Mouse (Mus musculus): ENCODE measurements around the gene Itprid1. TPM values are rescaled to one million over a fixed set of nuclear protein-coding genes. Genes with fewer than 3 reads are reported as not detected.

Itprid1 gene
- not detected in 2 replicates for polyA plus RNA-seq (2012; ENCODE audit: insufficient read depth, insufficient read length, low replicate concordance, missing spikeins)

DNA sequence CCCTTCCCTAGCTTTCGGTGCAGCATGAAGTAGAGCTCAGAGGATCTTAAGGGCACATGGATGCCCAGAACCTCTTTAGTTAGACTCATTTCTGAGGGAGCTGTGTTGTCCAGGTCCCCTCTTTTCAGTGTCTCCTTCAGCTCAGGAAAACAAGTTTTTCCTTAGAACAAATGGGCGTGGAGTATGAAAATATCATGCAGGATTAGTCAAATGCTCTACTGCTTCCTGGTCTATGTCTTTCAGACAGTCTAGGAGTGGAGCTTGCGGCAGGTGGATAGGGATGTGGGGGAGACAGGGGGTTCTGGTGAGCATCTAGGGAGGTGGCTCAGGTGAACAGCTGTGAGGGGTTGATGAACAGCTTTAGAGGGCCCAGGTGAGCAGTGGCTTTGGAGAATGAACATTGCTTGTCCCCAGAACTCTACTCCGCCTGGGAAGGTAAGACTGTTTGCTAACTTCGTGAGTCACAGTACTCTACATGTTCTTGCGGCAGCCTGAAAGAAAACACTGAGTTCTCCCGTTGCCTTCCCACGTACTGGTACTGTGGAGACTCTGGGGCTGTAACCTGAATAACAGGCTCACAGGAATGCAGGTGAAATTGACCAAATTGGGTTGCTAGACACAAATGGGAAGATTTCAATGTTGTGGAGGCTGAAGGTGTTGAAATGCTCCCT, at the start of gene Itprid1:
Itprid1 (plus strand) TSS at position 246 of the 671 bp plus-strand sequence.
- Histone ChIP-seq H3K4me3 (ENCODE audit: insufficient read depth, low read depth, low read length) (no peak within 1 kb of the TSS), H3K27ac (ENCODE audit: insufficient read depth, low read depth, low read length) (no peak within 1 kb of the TSS), H3K4me1 (ENCODE audit: control insufficient read depth, insufficient read depth, low read length) (no peaks in the 10 kb centered on the region)
- TF ChIP-seq CTCF (IDR thresholded peaks at IDR 0.05; ENCODE audit: insufficient read depth, low read depth, low read length): no peak
- TF ChIP-seq POLR2A (IDR thresholded peaks at IDR 0.05; ENCODE audit: insufficient read depth, low read depth, low read length): no peak
- WGBS: 89% methylated on average over 8 of the region's 8 CpGs

DNA sequence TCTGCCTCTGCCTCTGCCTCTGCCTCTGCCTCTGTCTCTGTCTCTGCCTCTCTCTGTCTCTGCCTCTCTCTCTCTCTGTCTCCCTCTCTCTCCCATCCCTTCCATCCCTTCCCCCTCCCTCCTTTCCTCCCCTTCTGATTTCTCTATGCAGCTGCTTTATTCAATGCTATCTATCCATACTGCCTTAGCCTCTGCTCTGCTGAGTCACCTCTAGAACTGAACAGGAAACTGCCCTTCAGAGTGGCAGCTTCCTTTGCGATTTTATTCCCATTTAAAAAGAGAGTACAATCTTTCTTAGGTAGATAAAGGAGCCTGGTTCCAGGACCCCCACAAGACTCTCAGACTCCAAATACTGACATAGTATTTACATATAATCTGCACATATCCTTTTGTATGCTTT, 47.1 kb upstream of the Itprid1 start:
- TF ChIP-seq POLR2A (IDR thresholded peaks at IDR 0.05; ENCODE audit: insufficient read depth, low read depth, low read length): no peak
- no peak for TF ChIP-seq CTCF (IDR thresholded peaks at IDR 0.05; ENCODE audit: insufficient read depth, low read depth, low read length)
- 76% methylated on average over 1 of the region's 1 CpGs for WGBS
- Histone ChIP-seq H3K27ac (ENCODE audit: insufficient read depth, low read depth, low read length) (no peak overlapping the region), H3K4me1 (ENCODE audit: control insufficient read depth, insufficient read depth, low read length) (peaks cover 6% of the 10 kb centered on the region), H3K4me3 (ENCODE audit: insufficient read depth, low read depth, low read length) (no peak overlapping the region)

DNA sequence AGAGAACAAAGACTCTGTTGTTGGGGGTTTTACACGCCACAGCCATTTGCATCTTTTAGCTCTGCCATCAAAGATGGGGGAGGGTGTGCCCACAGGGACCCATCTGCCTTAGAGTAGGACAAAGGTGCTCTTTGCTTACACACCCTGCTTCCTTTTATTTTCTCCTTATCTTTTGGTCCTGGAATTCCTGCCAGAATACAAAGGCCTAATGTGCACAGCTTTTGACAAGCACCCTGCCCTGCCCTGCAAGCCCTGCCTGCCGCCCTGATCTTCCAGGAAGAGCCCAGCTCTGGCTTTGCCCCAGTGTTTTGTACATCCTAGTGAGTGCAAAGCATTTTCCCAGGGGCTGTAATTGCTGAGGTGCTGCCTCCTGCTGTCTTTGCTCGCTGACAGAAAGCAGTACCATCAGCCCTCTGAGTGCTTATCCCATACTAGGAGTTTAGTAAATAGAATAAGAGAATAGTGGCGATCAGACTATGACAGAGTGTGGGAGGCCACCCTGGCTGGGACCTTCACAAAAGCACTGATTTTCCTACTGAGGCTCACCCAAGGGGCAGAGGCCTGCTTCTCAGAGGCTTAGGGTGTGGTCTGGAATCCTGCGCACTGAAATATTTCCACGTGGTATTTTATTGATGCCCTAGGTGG, 44.7 kb upstream of the Itprid1 start:
- TF ChIP-seq CTCF (IDR thresholded peaks at IDR 0.05; ENCODE audit: insufficient read depth, low read depth, low read length) (no peak), POLR2A (IDR thresholded peaks at IDR 0.05; ENCODE audit: insufficient read depth, low read depth, low read length) (no peak)
- 23% methylated on average over 6 of the region's 6 CpGs for WGBS
- H3K4me1 ChIP-seq (ENCODE audit: control insufficient read depth, insufficient read depth, low read length): peaks cover 6% of the 10 kb centered on the region
- H3K27ac ChIP-seq (ENCODE audit: insufficient read depth, low read depth, low read length): 0 out of 2 replicates have a peak overlapping the region, but pooled peaks have one; percentile 17
- H3K4me3 ChIP-seq (ENCODE audit: insufficient read depth, low read depth, low read length): no peak overlapping the region

DNA sequence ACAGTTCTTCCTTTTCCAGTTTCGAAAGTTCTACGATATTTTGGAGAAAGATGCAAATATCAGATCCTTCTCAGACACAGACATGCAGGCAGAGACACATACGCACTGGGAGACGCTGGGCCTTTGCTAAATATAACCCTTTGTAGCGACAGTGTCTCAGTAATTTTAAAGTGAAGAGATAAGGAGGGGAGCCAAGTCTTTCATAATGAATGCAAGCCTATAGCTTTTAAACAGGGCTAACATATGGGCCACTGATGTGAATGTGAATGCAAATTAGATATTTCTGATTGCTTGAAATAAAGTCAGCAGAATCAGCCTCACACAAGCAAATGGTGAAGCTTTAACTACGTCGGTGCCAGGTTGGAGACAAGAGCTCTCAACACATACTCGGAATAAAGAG, 44.2 kb upstream of the Itprid1 start:
- Histone ChIP-seq H3K27ac (ENCODE audit: insufficient read depth, low read depth, low read length) (0 out of 2 replicates have a peak overlapping the region, but pooled peaks have one; percentile 17), H3K4me3 (ENCODE audit: insufficient read depth, low read depth, low read length) (no peak overlapping the region), H3K4me1 (ENCODE audit: control insufficient read depth, insufficient read depth, low read length) (peaks cover 6% of the 10 kb centered on the region)
- TF ChIP-seq POLR2A (IDR thresholded peaks at IDR 0.05; ENCODE audit: insufficient read depth, low read depth, low read length) (no peak), CTCF (IDR thresholded peaks at IDR 0.05; ENCODE audit: insufficient read depth, low read depth, low read length) (no peak)
- 34% methylated on average over 8 of the region's 8 CpGs for WGBS

DNA sequence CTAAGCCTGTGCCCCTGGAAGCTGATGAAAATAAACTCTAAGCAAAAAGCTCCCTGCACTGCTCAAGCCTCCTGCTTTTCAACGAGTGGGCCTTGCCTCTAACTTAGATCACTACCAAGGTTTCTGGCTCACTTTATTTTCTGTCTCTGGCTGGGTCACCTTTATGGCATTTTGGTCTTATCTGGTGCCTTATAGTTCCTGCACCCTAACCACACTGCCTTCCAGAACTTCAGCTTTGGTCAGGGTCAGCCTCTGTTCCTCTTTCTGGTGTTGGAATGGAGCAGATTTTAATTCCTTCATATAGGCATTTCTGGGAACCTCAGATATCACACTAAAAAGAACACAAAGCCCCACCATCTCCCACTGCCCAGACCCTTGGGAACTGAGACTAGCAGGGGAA, 34.0 kb upstream of the Itprid1 start:
- TF ChIP-seq CTCF (IDR thresholded peaks at IDR 0.05; ENCODE audit: insufficient read depth, low read depth, low read length): no peak
- TF ChIP-seq POLR2A (IDR thresholded peaks at IDR 0.05; ENCODE audit: insufficient read depth, low read depth, low read length): no peak
- no peak overlapping the region for H3K27ac ChIP-seq (ENCODE audit: insufficient read depth, low read depth, low read length)
- 48% methylated on average over 1 of the region's 1 CpGs for WGBS
- H3K4me1 ChIP-seq (ENCODE audit: control insufficient read depth, insufficient read depth, low read length): no peaks in the 10 kb centered on the region; the same call in 1 of the 2 replicates
- H3K4me3 ChIP-seq (ENCODE audit: insufficient read depth, low read depth, low read length): no peak overlapping the region

DNA sequence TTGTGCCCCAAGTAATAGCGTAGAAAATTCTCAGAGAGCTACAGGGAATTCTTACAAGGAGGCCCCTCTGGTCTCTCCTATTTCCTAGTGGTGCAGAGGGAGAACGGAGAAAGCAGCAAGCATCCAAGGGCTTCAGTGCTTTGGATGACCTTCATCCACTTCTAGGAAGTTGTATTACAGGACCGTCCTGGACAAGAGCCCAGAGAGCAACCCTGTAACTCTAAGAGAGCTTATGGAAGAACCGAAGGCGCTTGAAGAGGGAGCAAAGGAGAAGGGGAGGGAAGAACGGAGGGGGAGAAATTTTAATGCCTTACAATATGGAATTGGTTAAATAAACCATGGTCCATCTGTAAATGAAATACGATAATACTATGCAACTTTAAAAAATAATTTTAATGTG, 33.3 kb upstream of the Itprid1 start:
- no peak for TF ChIP-seq CTCF (IDR thresholded peaks at IDR 0.05; ENCODE audit: insufficient read depth, low read depth, low read length)
- TF ChIP-seq POLR2A (IDR thresholded peaks at IDR 0.05; ENCODE audit: insufficient read depth, low read depth, low read length): no peak
- H3K4me3 ChIP-seq (ENCODE audit: insufficient read depth, low read depth, low read length): no peak overlapping the region
- WGBS: 82% methylated on average over 7 of the region's 7 CpGs
- no peak overlapping the region for H3K27ac ChIP-seq (ENCODE audit: insufficient read depth, low read depth, low read length)
- no peaks in the 10 kb centered on the region; the same call in 1 of the 2 replicates for H3K4me1 ChIP-seq (ENCODE audit: control insufficient read depth, insufficient read depth, low read length)

DNA sequence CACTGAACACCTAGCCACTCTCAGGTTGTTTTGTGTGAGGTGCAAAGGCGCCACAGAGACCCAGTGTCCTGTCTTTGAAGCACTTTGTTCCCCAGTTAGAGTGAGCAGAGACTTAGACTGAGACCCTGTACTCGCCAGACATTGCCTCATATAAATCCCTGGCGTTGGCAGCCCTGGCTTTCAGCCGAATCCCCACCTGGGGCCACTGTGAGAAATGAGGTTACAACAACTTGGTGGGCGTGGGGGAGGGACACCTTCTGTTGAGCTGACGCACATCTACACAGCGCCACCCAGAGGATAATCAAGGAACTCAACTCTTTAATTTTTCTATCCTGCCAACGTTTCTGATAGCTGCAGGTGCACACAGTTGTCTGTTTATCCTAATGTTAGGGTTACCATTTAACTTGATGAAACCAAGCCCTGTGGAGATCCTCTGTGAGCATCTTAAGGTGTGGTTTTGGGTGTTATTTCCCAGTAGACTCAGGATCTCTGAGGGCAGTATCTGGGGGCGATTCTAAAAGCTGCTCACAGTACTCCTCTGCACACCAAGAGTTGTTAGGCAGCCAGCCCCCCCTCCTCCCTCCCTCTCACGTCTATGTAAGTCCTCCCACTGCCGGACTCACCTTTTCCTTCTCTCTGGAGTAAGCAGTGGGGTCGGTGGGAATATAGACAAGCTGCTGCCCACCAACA, 32.6 kb upstream of the Itprid1 start:
- no peaks in the 10 kb centered on the region; the same call in 1 of the 2 replicates for H3K4me1 ChIP-seq (ENCODE audit: control insufficient read depth, insufficient read depth, low read length)
- no peak overlapping the region for H3K27ac ChIP-seq (ENCODE audit: insufficient read depth, low read depth, low read length)
- TF ChIP-seq POLR2A (IDR thresholded peaks at IDR 0.05; ENCODE audit: insufficient read depth, low read depth, low read length): no peak
- peak; percentile 44; the same call in 1 of the 2 replicates for TF ChIP-seq CTCF (IDR thresholded peaks at IDR 0.05; ENCODE audit: insufficient read depth, low read depth, low read length)
- no peak overlapping the region for H3K4me3 ChIP-seq (ENCODE audit: insufficient read depth, low read depth, low read length)
- 28% methylated on average over 12 of the region's 12 CpGs for whole genome bisulfite sequencing

DNA sequence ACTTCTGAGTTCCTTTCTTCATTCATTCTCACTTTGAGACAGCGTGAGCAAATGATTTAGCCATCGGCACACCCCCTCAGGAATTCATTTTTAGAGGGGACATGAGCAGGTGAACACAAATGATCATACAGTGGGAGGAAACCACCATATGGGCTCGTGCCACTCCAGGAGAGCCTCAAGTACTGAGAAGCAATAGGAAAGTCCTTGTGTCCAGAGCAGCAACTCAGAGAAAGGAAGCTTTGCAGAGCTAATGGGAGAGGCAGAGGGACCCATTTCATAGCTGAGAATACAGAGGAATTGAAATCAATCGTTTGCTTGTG, 32.1 kb upstream of the Itprid1 start:
- H3K4me1 ChIP-seq (ENCODE audit: control insufficient read depth, insufficient read depth, low read length): no peaks in the 10 kb centered on the region; the same call in 1 of the 2 replicates
- no peak overlapping the region for H3K4me3 ChIP-seq (ENCODE audit: insufficient read depth, low read depth, low read length)
- no peak overlapping the region for H3K27ac ChIP-seq (ENCODE audit: insufficient read depth, low read depth, low read length)
- WGBS: 87% methylated on average over 4 of the region's 4 CpGs
- TF ChIP-seq POLR2A (IDR thresholded peaks at IDR 0.05; ENCODE audit: insufficient read depth, low read depth, low read length): no peak
- no peak for TF ChIP-seq CTCF (IDR thresholded peaks at IDR 0.05; ENCODE audit: insufficient read depth, low read depth, low read length)
